Mouse (Mus musculus) forebrain, postnatal 0 days (tissue): ENCODE measurements around the gene Lcn5. TPM values are rescaled to one million over a fixed set of nuclear protein-coding genes. Genes with fewer than 3 reads are reported as not detected.
"Not testable (repeated sequence)": the region's sequence is repeated elsewhere in the genome, so short reads cannot be mapped to it uniquely, and the experiment has no call there.

Experiments used
- ATAC-seq: fragments of 200-750 bp; cut with Nextera tagmentation; 2 replicates; pipeline ENCODE4 v1.8.0; 2017; ENCODE audit warnings: mild to moderate bottlenecking, moderate library complexity
- DNase-seq: peaks from one replicate; pipeline ENCODE4 v3.0.0-alpha.2; 2015
- H3K27ac ChIP-seq: fragments of 300-500 bp; sonication (generic); 2 replicates; pipeline ENCODE4 v1.5.1; 2014; ENCODE audit warnings: low read depth, mild to moderate bottlenecking, antibody characterized with exemption, low read length, moderate library complexity, mixed read lengths
- H3K27me3 ChIP-seq: fragments of 300-500 bp; sonication (generic); 2 replicates; pipeline ENCODE4 v1.6.1; 2014; ENCODE audit warnings: mild to moderate bottlenecking, low read length, mixed read lengths; ENCODE audit not compliant: insufficient read depth
- H3K36me3 ChIP-seq: fragments of 300-500 bp; sonication (generic); 2 replicates; pipeline ENCODE4 v1.6.1; 2014; ENCODE audit warnings: mild to moderate bottlenecking, moderate library complexity; ENCODE audit not compliant: insufficient read depth
- H3K4me1 ChIP-seq: fragments of 300-500 bp; sonication (generic); 2 replicates; pipeline ENCODE4 v1.6.1; 2014; ENCODE audit warnings: antibody characterized with exemption; ENCODE audit not compliant: insufficient read depth
- H3K4me2 ChIP-seq: fragments of 300-500 bp; sonication (generic); 2 replicates; pipeline ENCODE4 v1.6.1; 2014; ENCODE audit warnings: low read depth, mild to moderate bottlenecking, moderate library complexity
- H3K4me3 ChIP-seq: fragments of 300-500 bp; sonication (generic); 2 replicates; pipeline ENCODE4 v1.5.1; 2014; ENCODE audit warnings: low read depth, low read length, mixed read lengths
- H3K9ac ChIP-seq: fragments of 300-500 bp; sonication (generic); 2 replicates; pipeline ENCODE4 v1.6.1; 2014; ENCODE audit warnings: mild to moderate bottlenecking
- H3K9me3 ChIP-seq: fragments of 300-500 bp; sonication (generic); 2 replicates; pipeline ENCODE4 v1.6.1; 2016; ENCODE audit warnings: low read length
- CTCF ChIP-seq: sonication (generic); IDR thresholded peaks from 2 replicates; pipeline ENCODE4 v1.5.1; 2016; ENCODE audit warnings: antibody characterized with exemption, control low read depth, low read depth
- WGBS: fragments of 180-500 bp; shearing (Covaris S2); extraction: QIAGEN DNeasy Blood & Tissue Kit; methylation state at CpG from one replicate; pipeline ENCODE4 v1.1.7; 2014; 5-methylcytosine and 5-hydroxymethylcytosine counted together
- polyA plus RNA-seq: library from polyadenylated mRNA; unstranded; fragments of >200 nt; fragmentation: Nextera tagmentation; extraction: Ambion mirVana; gene quantifications from 2 replicates; pipeline ENCODE4 v1.2.1, GENCODE M21; 2015
- total RNA-seq: library from RNA; depleted of rRNA; stranded (reverse); fragments of >200 nt; gene quantifications from 2 replicates; pipeline ENCODE4 v1.2.3, GENCODE M21; 2014; rRNA removed

Lcn5 gene
- total and polyA plus RNA-seq, 2 experiments from 2014 or later = not detected

GRCm38 (mm10) chr2:25701001-25701400, 43.2 kb downstream of the Lcn5 start:
- Histone ChIP-seq H3K27me3 (no peaks in the 10 kb centered on the region), H3K36me3 (no peaks in the 10 kb centered on the region), H3K9ac (no peak overlapping the region), H3K4me2 (no peak overlapping the region), H3K9me3 (no peaks in the 10 kb centered on the region), H3K4me3 (no peak overlapping the region), H3K4me1 (no peaks in the 10 kb centered on the region), H3K27ac (no peak overlapping the region)
- TF ChIP-seq CTCF = no peak
- ATAC-seq = no peak
- WGBS = 79% methylated on average over 5 of the region's 5 CpGs
- no peak for DNase-seq

- 90% methylated on average over 4 of the region's 4 CpGs for WGBS
- Histone ChIP-seq H3K4me2 (no peak overlapping the region), H3K4me3 (no peak overlapping the region), H3K9me3 (no peaks in the 10 kb centered on the region), H3K27ac (no peak overlapping the region), H3K4me1 (peaks cover 5% of the 10 kb centered on the region), H3K36me3 (no peaks in the 10 kb centered on the region), H3K27me3 (no peaks in the 10 kb centered on the region), H3K9ac (no peak overlapping the region)
- no peak for ATAC-seq
- no peak for TF ChIP-seq CTCF
- no peak for DNase-seq
Observed at GRCm38 (mm10) chr2:25703706-25704105, 46.0 kb downstream of the Lcn5 start.

GRCm38 (mm10) chr2:25706643-25707481, 49.1 kb downstream of the Lcn5 start, which contains the start of gene Bmyc:
TSS of gene Bmyc (plus strand) at chr2:25706739.
- ATAC-seq = peak; percentile 97

DNA sequence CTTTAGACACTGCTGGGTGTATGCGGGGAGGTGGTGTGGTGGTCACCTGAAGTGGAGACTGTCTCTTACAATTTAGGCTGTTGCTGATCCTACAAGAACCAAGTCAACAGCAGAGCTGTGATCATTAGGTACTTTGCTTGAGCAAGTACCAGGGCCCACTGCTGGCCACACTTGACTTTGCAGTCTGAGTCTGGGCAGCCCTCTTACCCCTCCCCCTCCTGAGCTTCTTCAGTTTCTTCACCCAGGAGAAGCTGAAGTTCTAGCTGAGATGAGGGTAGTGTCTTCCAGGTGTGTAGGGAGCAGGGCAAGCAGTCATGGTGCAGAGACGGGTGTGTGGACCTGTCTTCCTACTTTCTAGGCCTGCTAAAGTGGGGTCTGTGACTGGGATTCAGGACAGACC, 50.4 kb downstream of the Lcn5 start:
- H3K4me3 ChIP-seq = peak overlapping the region; percentile 79; the same call in 1 of the 2 replicates
- H3K36me3 ChIP-seq = no peaks in the 10 kb centered on the region; the same call in 1 of the 2 replicates
- no peaks in the 10 kb centered on the region for H3K27me3 ChIP-seq
- no peak overlapping the region for H3K27ac ChIP-seq
- ATAC-seq (no peak), DNase-seq (peak; percentile 25)
- 87% methylated on average over 2 of the region's 2 CpGs for WGBS
- no peaks in the 10 kb centered on the region for H3K9me3 ChIP-seq
- peaks cover 9% of the 10 kb centered on the region for H3K4me1 ChIP-seq
- peak; percentile 56 for TF ChIP-seq CTCF
- H3K9ac ChIP-seq = no peak overlapping the region
- peak overlapping the region; percentile 85 for H3K4me2 ChIP-seq

More at GRCm38 (mm10) chr2:25706643-25707481, 49.1 kb downstream of the Lcn5 start, which contains the start of gene Bmyc:
- no peaks in the 10 kb centered on the region for H3K9me3 ChIP-seq
- peak within 1 kb of the TSS; percentile 86 for H3K9ac ChIP-seq
- H3K27ac ChIP-seq = peak within 1 kb of the TSS; percentile 93
- under 1% methylated on average over 78 of the region's 78 CpGs for whole genome bisulfite sequencing
- peak; percentile 93 for DNase-seq
- no peaks in the 10 kb centered on the region for H3K27me3 ChIP-seq
- H3K4me2 ChIP-seq = peak within 1 kb of the TSS; percentile 85
- peak; percentile 87 for TF ChIP-seq CTCF
- peaks cover 9% of the 10 kb centered on the region for H3K4me1 ChIP-seq
- peak within 1 kb of the TSS; percentile 79 for H3K4me3 ChIP-seq
- no peaks in the 10 kb centered on the region; the same call in 1 of the 2 replicates for H3K36me3 ChIP-seq

GRCm38 (mm10) chr2:25709056-25709455, 51.3 kb downstream of the Lcn5 start:
- H3K4me2 ChIP-seq = peak overlapping the region; percentile 85; the same call in 1 of the 2 replicates
- not testable (repeated sequence) for H3K27me3 ChIP-seq, H3K27ac ChIP-seq, H3K36me3 ChIP-seq, H3K9ac ChIP-seq, H3K4me1 ChIP-seq, DNase-seq, ATAC-seq, H3K9me3 ChIP-seq, H3K4me3 ChIP-seq
- WGBS = 90% methylated on average over 1 of the region's 1 CpGs

GRCm38 (mm10) chr2:25709791-25710190, 52.0 kb downstream of the Lcn5 start:
- H3K4me2 ChIP-seq, ATAC-seq, DNase-seq, H3K27ac ChIP-seq, H3K4me1 ChIP-seq, H3K27me3 ChIP-seq, H3K9ac ChIP-seq, H3K4me3 ChIP-seq, H3K36me3 ChIP-seq, H3K9me3 ChIP-seq: not testable (repeated sequence)
- WGBS = 46% methylated on average over 2 of the region's 2 CpGs

Other genes starting within 250 kb of the Lcn5 start
- gene Fut7, start 234.7 kb upstream of the Lcn5 start, total RNA-seq = 1.3 TPM in 1 of 2 replicates, not detected in the other
- gene Fut7, start 234.7 kb upstream of the Lcn5 start, polyA plus RNA-seq = 0.17 and 0.23 TPM in 2 replicates
- gene Abca2, start 229.2 kb upstream of the Lcn5 start, total RNA-seq = 51.5 and 67.4 TPM in 2 replicates
- 8.8 and 10.5 TPM in 2 replicates for gene Abca2, start 229.2 kb upstream of the Lcn5 start, polyA plus RNA-seq
- 0.48 TPM in 1 of 2 replicates, not detected in the other for gene Clic3, start 201.1 kb upstream of the Lcn5 start, total RNA-seq
- 2.5 and 3.6 TPM in 2 replicates for gene Clic3, start 201.1 kb upstream of the Lcn5 start, polyA plus RNA-seq
- 154 and 164 TPM in 2 replicates for gene Paxx, start 196.9 kb upstream of the Lcn5 start, total RNA-seq
- gene Paxx, start 196.9 kb upstream of the Lcn5 start, polyA plus RNA-seq = 151 and 154 TPM in 2 replicates
- gene Ptgds, start 187.9 kb upstream of the Lcn5 start, total RNA-seq = 1,270 and 1,729 TPM in 2 replicates
- 1,561 and 1,919 TPM in 2 replicates for gene Ptgds, start 187.9 kb upstream of the Lcn5 start, polyA plus RNA-seq
- gene Lcn12, start 164.0 kb upstream of the Lcn5 start, total RNA-seq = not detected in 2 replicates
- not detected in 2 replicates for gene Lcn12, start 164.0 kb upstream of the Lcn5 start, polyA plus RNA-seq
- 120 and 140 TPM in 2 replicates for gene Fbxw5, start 157.2 kb upstream of the Lcn5 start, total RNA-seq
- 93.8 and 116 TPM in 2 replicates for gene Fbxw5, start 157.2 kb upstream of the Lcn5 start, polyA plus RNA-seq
- 0.85 and 2.4 TPM in 2 replicates for gene C8g, start 156.2 kb upstream of the Lcn5 start, total RNA-seq
- 4.0 and 4.3 TPM in 2 replicates for gene C8g, start 156.2 kb upstream of the Lcn5 start, polyA plus RNA-seq
- 8.0 and 9.6 TPM in 2 replicates for gene Traf2, start 111.0 kb upstream of the Lcn5 start, total RNA-seq
- 7.8 and 9.2 TPM in 2 replicates for gene Traf2, start 111.0 kb upstream of the Lcn5 start, polyA plus RNA-seq
- gene Edf1, start 100.1 kb upstream of the Lcn5 start, total RNA-seq = 151 and 174 TPM in 2 replicates
- 368 and 392 TPM in 2 replicates for gene Edf1, start 100.1 kb upstream of the Lcn5 start, polyA plus RNA-seq
- 1.0 and 9.0 TPM in 2 replicates for gene Mamdc4, start 83.1 kb upstream of the Lcn5 start, total RNA-seq
- gene Mamdc4, start 83.1 kb upstream of the Lcn5 start, polyA plus RNA-seq = 0.21 and 0.26 TPM in 2 replicates
- 33.7 and 43.2 TPM in 2 replicates for gene Phpt1, start 82.7 kb upstream of the Lcn5 start, total RNA-seq
- 171 and 185 TPM in 2 replicates for gene Phpt1, start 82.7 kb upstream of the Lcn5 start, polyA plus RNA-seq
- 13.5 and 16.0 TPM in 2 replicates for gene Ajm1, start 76.2 kb upstream of the Lcn5 start, total RNA-seq
- gene Ajm1, start 76.2 kb upstream of the Lcn5 start, polyA plus RNA-seq = 11.3 and 13.7 TPM in 2 replicates
- 68.2 and 79.3 TPM in 2 replicates for gene Rabl6, start 49.4 kb upstream of the Lcn5 start, total RNA-seq
- 51.8 and 54.9 TPM in 2 replicates for gene Rabl6, start 49.4 kb upstream of the Lcn5 start, polyA plus RNA-seq
- gene Ccdc183, start 40.3 kb upstream of the Lcn5 start, total RNA-seq = not detected in 2 replicates
- gene Ccdc183, start 40.3 kb upstream of the Lcn5 start, polyA plus RNA-seq = 0.36 TPM in 2 replicates
- gene Tmem141, start 35.9 kb upstream of the Lcn5 start, total RNA-seq = 39.4 and 49.5 TPM in 2 replicates
- 41.9 and 42.7 TPM in 2 replicates for gene Tmem141, start 35.9 kb upstream of the Lcn5 start, polyA plus RNA-seq
- gene Fcna, start 29.9 kb upstream of the Lcn5 start, total RNA-seq = 3.3 and 4.7 TPM in 2 replicates
- gene Fcna, start 29.9 kb upstream of the Lcn5 start, polyA plus RNA-seq = 5.2 and 6.7 TPM in 2 replicates
- not detected in 2 replicates for gene Lcn8, start 4.8 kb upstream of the Lcn5 start, total RNA-seq
- gene Lcn8, start 4.8 kb upstream of the Lcn5 start, polyA plus RNA-seq = not detected in 2 replicates
- not detected in 2 replicates for gene Lcn6, start 18.8 kb downstream of the Lcn5 start, total RNA-seq
- not detected in 2 replicates for gene Lcn6, start 18.8 kb downstream of the Lcn5 start, polyA plus RNA-seq
- gene Lcn10, start 24.8 kb downstream of the Lcn5 start, total RNA-seq = not detected in 2 replicates
- not detected in 2 replicates for gene Lcn10, start 24.8 kb downstream of the Lcn5 start, polyA plus RNA-seq
- not detected in 2 replicates for gene Obp2a, start 42.1 kb downstream of the Lcn5 start, total RNA-seq
- gene Obp2a, start 42.1 kb downstream of the Lcn5 start, polyA plus RNA-seq = not detected in 2 replicates
- gene Bmyc, start 48.8 kb downstream of the Lcn5 start, total RNA-seq = 43.4 and 50.5 TPM in 2 replicates
- gene Bmyc, start 48.8 kb downstream of the Lcn5 start, polyA plus RNA-seq = 194 and 195 TPM in 2 replicates
- not detected in 2 replicates for gene Obp2b, start 79.1 kb downstream of the Lcn5 start, total RNA-seq
- not detected in 2 replicates for gene Obp2b, start 79.1 kb downstream of the Lcn5 start, polyA plus RNA-seq
- not detected in 2 replicates for gene Lcn3, start 107.6 kb downstream of the Lcn5 start, total RNA-seq
- not detected in 2 replicates for gene Lcn3, start 107.6 kb downstream of the Lcn5 start, polyA plus RNA-seq
- gene Lcn11, start 119.1 kb downstream of the Lcn5 start, total RNA-seq = not detected in 2 replicates
- not detected in 2 replicates for gene Lcn11, start 119.1 kb downstream of the Lcn5 start, polyA plus RNA-seq
- gene Gm13539, start 124.3 kb downstream of the Lcn5 start, total RNA-seq = not detected in 2 replicates
- gene Gm13539, start 124.3 kb downstream of the Lcn5 start, polyA plus RNA-seq = not detected in 2 replicates
- not detected in 2 replicates for gene Glt6d1, start 157.9 kb downstream of the Lcn5 start, total RNA-seq
- gene Glt6d1, start 157.9 kb downstream of the Lcn5 start, polyA plus RNA-seq = not detected in 2 replicates
- gene Lcn9, start 165.2 kb downstream of the Lcn5 start, total RNA-seq = not detected in 2 replicates
- not detected in 2 replicates for gene Lcn9, start 165.2 kb downstream of the Lcn5 start, polyA plus RNA-seq
- not detected in 2 replicates for gene Sohlh1, start 189.3 kb downstream of the Lcn5 start, total RNA-seq
- not detected in 2 replicates for gene Sohlh1, start 189.3 kb downstream of the Lcn5 start, polyA plus RNA-seq
- 27.1 and 35.6 TPM in 2 replicates for gene Kcnt1, start 205.8 kb downstream of the Lcn5 start, total RNA-seq
- gene Kcnt1, start 205.8 kb downstream of the Lcn5 start, polyA plus RNA-seq = 8.1 and 11.2 TPM in 2 replicates